Mouse (Mus musculus) CH12.LX (cell line): ENCODE data around the gene Churc1. TPM values are rescaled to one million over a fixed set of nuclear protein-coding genes. Genes with fewer than 3 reads are reported as not detected.

Experiments used
- DNase-seq: peaks from one replicate; pipeline ENCODE4 v3.0.0-alpha.2; 2013; ENCODE audit errors: extremely low read depth
- H3K27ac ChIP-seq: 2 replicates; pipeline ENCODE4 v1.5.1; 2012; ENCODE audit warnings: low read depth, mild to moderate bottlenecking, control low read depth, moderate library complexity; ENCODE audit not compliant: insufficient read depth
- H3K27me3 ChIP-seq: replicated peaks from 2 replicates; pipeline ENCODE3; 2012; ENCODE audit warnings: inconsistent platforms
- H3K36me3 ChIP-seq, 2 experiments: replicated peaks in 1 of 2; 2 replicates each; pipeline versions ENCODE3 to v1.6.1; 2012; ENCODE audit warnings: inconsistent platforms in 1 of 2, low read length in 1 of 2, mild to moderate bottlenecking in 1 of 2, mixed read lengths in 1 of 2, moderate library complexity in 1 of 2; ENCODE audit not compliant: control insufficient read depth in 1 of 2, insufficient read depth in 1 of 2
- H3K4me1 ChIP-seq, 2 experiments: 2 replicates each; pipeline ENCODE4 v1.6.1; 2012; ENCODE audit warnings: inconsistent platforms in 1 of 2, moderate library complexity in 1 of 2; ENCODE audit not compliant: insufficient read depth in 2 of 2, control insufficient read depth in 1 of 2
- H3K4me2 ChIP-seq: 2 replicates; pipeline ENCODE4 v1.6.1; 2012; ENCODE audit warnings: low read depth, mild to moderate bottlenecking, control low read depth; ENCODE audit not compliant: poor library complexity, insufficient read depth, severe bottlenecking
- H3K4me3 ChIP-seq, 3 experiments: fragments of 150-350 bp in 1 of 3; sonication (generic) in 1 of 3; replicated peaks in 1 of 3; 2 replicates each; pipeline versions ENCODE3 to v1.5.1; 2011 to 2012; ENCODE audit warnings: low read depth in 2 of 3, low read length in 2 of 3, mild to moderate bottlenecking in 2 of 3, moderate library complexity in 2 of 3, control low read depth in 1 of 3, improper control_type of control experiment in 1 of 3, inconsistent platforms in 1 of 3, mixed read lengths in 1 of 3; ENCODE audit not compliant: poor library complexity in 1 of 3
- H3K79me2 ChIP-seq: replicated peaks from 2 replicates; pipeline ENCODE4 v1.6.1; 2012; ENCODE audit warnings: mild to moderate bottlenecking, moderate library complexity; ENCODE audit not compliant: control insufficient read depth, poor library complexity, insufficient read depth, severe bottlenecking; ENCODE audit errors: extremely low read depth
- H3K9ac ChIP-seq: 2 replicates; pipeline ENCODE4 v1.6.1; 2012; ENCODE audit warnings: low read depth, mild to moderate bottlenecking, control low read depth, moderate library complexity; ENCODE audit not compliant: insufficient read depth
- H3K9me3 ChIP-seq: replicated peaks from 2 replicates; pipeline ENCODE3; 2012; ENCODE audit warnings: low read length, inconsistent platforms, mixed read lengths
- CHD2 ChIP-seq: IDR thresholded peaks from 2 replicates; pipeline ENCODE4 v1.6.1; 2011; ENCODE audit warnings: low read length, improper control_type of control experiment
- CTCF ChIP-seq, 2 experiments: IDR thresholded peaks in 1 of 2; conservative IDR thresholded peaks in 1 of 2; 2 replicates each; pipeline ENCODE4 v1.5.1; 2011 to 2012; ENCODE audit warnings: low read depth in 2 of 2, low read length in 2 of 2, improper control_type of control experiment in 1 of 2, inconsistent platforms in 1 of 2, mild to moderate bottlenecking in 1 of 2, moderate library complexity in 1 of 2
- ELF1 ChIP-seq: IDR thresholded peaks from 2 replicates; pipeline ENCODE4 v1.6.1; 2014; ENCODE audit warnings: low read depth, mild to moderate bottlenecking, inconsistent platforms, low read length, improper control_type of control experiment
- ETS1 ChIP-seq: conservative IDR thresholded peaks from 2 replicates; pipeline ENCODE4 v1.6.1; 2012; ENCODE audit warnings: low read depth, mild to moderate bottlenecking, inconsistent platforms, low read length, improper control_type of control experiment, moderate library complexity
- IRF4 ChIP-seq: IDR thresholded peaks from 2 replicates; pipeline ENCODE4 v1.6.1; 2014; ENCODE audit warnings: low read depth, mild to moderate bottlenecking, inconsistent platforms, low read length, improper control_type of control experiment
- JUN ChIP-seq: IDR thresholded peaks from 2 replicates; pipeline ENCODE4 v1.6.1; 2011; ENCODE audit warnings: low read depth, mild to moderate bottlenecking, low read length, improper control_type of control experiment, moderate library complexity; ENCODE audit not compliant: insufficient read depth
- JUND ChIP-seq: conservative IDR thresholded peaks from 2 replicates; pipeline ENCODE4 v1.6.1; 2011; ENCODE audit warnings: low read depth, low read length, improper control_type of control experiment
- KAT2A ChIP-seq: IDR thresholded peaks from 2 replicates; pipeline ENCODE4 v1.6.1; 2012; ENCODE audit warnings: low read length, improper control_type of control experiment, inconsistent platforms; ENCODE audit not compliant: insufficient replicate concordance
- MAFK ChIP-seq: IDR thresholded peaks from 2 replicates; pipeline ENCODE4 v1.6.1; 2011; ENCODE audit warnings: low read length, improper control_type of control experiment; ENCODE audit not compliant: insufficient replicate concordance
- MAX ChIP-seq: IDR thresholded peaks from 2 replicates; pipeline ENCODE4 v1.6.1; 2011; ENCODE audit warnings: low read length, improper control_type of control experiment
- MEF2A ChIP-seq: IDR thresholded peaks from 2 replicates; pipeline ENCODE4 v1.6.1; 2014; ENCODE audit warnings: low read depth, mild to moderate bottlenecking, inconsistent platforms, low read length, improper control_type of control experiment, borderline replicate concordance
- MYC ChIP-seq: IDR thresholded peaks from 2 replicates; pipeline ENCODE4 v1.6.1; 2011; ENCODE audit warnings: low read depth, mild to moderate bottlenecking, improper control_type of control experiment, low read length
- PAX5 ChIP-seq: IDR thresholded peaks from 2 replicates; pipeline ENCODE4 v1.6.1; 2012; ENCODE audit warnings: low read length, inconsistent platforms, mixed read lengths
- RAD21 ChIP-seq: IDR thresholded peaks from 2 replicates; pipeline ENCODE4 v1.6.1; 2011; ENCODE audit warnings: low read depth, mild to moderate bottlenecking, low read length, improper control_type of control experiment, moderate library complexity
- SIN3A ChIP-seq: IDR thresholded peaks from 2 replicates; pipeline ENCODE4 v1.6.1; 2012; ENCODE audit warnings: low read length, improper control_type of control experiment, inconsistent platforms
- SMC3 ChIP-seq: IDR thresholded peaks from 2 replicates; pipeline ENCODE4 v1.6.1; 2011; ENCODE audit warnings: low read depth, low read length, improper control_type of control experiment
- TCF12 ChIP-seq: IDR thresholded peaks from 2 replicates; pipeline ENCODE4 v1.6.1; 2014; ENCODE audit warnings: low read depth, mild to moderate bottlenecking, inconsistent platforms, low read length, improper control_type of control experiment
- USF1 ChIP-seq: IDR thresholded peaks from 2 replicates; pipeline ENCODE4 v1.6.1; 2014; ENCODE audit warnings: low read depth, mild to moderate bottlenecking, inconsistent platforms, low read length, improper control_type of control experiment
- ZKSCAN1 ChIP-seq: IDR thresholded peaks from 2 replicates; pipeline ENCODE4 v1.6.1; 2012; ENCODE audit warnings: low read depth, inconsistent platforms, low read length, improper control_type of control experiment, borderline replicate concordance
- ZMIZ1 ChIP-seq: IDR thresholded peaks from 2 replicates; pipeline ENCODE4 v1.6.1; 2012; ENCODE audit warnings: low read depth, mild to moderate bottlenecking, inconsistent platforms, low read length, improper control_type of control experiment
- ZNF384 ChIP-seq: IDR thresholded peaks from 2 replicates; pipeline ENCODE4 v1.6.1; 2012; ENCODE audit warnings: low read depth, low read length, improper control_type of control experiment, inconsistent platforms
- dilution Hi-C: fragments of 300-500 bp; cut with MboI; formaldehyde crosslinking; loops from 2 replicates; pipeline ENCODE4 v1.14.3; 2020; ENCODE audit warnings: low sequenced_read_pairs; ENCODE audit not compliant: extremely low pct_unique_long_range_greater_than_20kb, extremely low pct_ligation_motif_present
- in situ Hi-C: fragments of 300-500 bp; cut with MboI; formaldehyde crosslinking; loops from 3 replicates; pipeline ENCODE4 v1.14.3; 2019; ENCODE audit warnings: low sequenced_read_pairs, low pct_ligation_motif_present, low pct_unique_long_range_greater_than_20kb, mixed read lengths
- polyA plus RNA-seq: library from polyadenylated mRNA; unstranded; fragments of >175 nt; gene quantifications from 2 replicates; pipeline ENCODE4 v1.2.1, GENCODE M21; 2012; ENCODE audit warnings: low read depth; ENCODE audit not compliant: insufficient read length
- total RNA-seq, 2 experiments: library from RNA; depleted of rRNA; stranded (reverse); fragments of 300-350 nt in 1 of 2; fragments of >200 nt in 1 of 2; gene quantifications; 2 replicates each; pipeline ENCODE4 v1.2.3; 2012 to 2014

Churc1 gene
- total and polyA plus RNA-seq, 3 experiments: 48.9 to 160 (median 87.1) TPM

DNA sequence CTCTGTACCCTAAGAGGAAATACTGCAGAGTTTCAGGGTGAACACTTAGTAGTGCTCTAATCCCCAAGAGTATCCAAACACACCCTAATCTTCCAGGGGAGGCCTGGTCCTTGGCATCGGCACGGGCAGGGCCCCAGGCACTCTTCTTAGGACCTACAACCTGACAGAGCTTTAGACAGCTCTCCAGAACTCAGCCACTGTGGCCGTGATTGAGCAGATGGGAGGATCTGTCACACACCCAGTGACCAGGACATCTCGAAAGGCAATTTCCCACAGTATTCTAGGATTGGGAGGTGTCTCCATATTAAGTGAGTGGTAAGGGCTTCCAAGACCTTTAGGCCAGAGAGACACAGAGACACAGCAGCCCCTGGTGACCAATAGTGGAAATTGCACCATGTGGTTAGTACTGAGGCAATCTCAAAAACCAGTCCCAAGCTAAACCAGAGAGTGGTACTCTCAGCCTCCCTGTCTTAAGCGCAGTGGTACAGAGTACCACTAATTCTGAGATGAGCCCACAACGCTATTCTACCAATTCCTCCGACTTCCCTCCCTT lies 38.4 kb downstream of the Churc1 start:
- peaks cover 0 to 28% of the 10 kb centered on the region in 2 experiments; a peak in 2 of 4 replicates for H3K4me1 ChIP-seq
- H3K9me3 ChIP-seq: no peaks in the 10 kb centered on the region
- TF ChIP-seq CTCF (conservative IDR thresholded peaks at IDR 0.05 in 1 of 2, IDR thresholded peaks at IDR 0.05 in 1 of 2; ENCODE audit: low read depth in 2 of 2, low read length in 2 of 2): peak; percentile 82 to 84
- no peak for TF ChIP-seq ZMIZ1
- TF ChIP-seq SMC3: peak; percentile 71
- no peak for TF ChIP-seq ZNF384
- peak; percentile 80 for TF ChIP-seq RAD21
- TF ChIP-seq MEF2A: no peak
- no peak for TF ChIP-seq MAFK
- TF ChIP-seq JUND: no peak
- no peak for TF ChIP-seq IRF4
- TF ChIP-seq MYC: peak; percentile 73
- TF ChIP-seq MAX: peak; percentile 60; the same call in 1 of the 2 replicates
- no peak overlapping the region for H3K27ac ChIP-seq
- no peak overlapping the region for H3K4me3 ChIP-seq
- peaks cover 17% of the 10 kb centered on the region for H3K27me3 ChIP-seq
- H3K4me2 ChIP-seq: no peak overlapping the region
- in situ Hi-C loops (no loop called here), dilution Hi-C loops (no loop called here)
- H3K9ac ChIP-seq: no peak overlapping the region
- DNase-seq: peak; percentile 50
- no peaks in the 10 kb centered on the region for H3K79me2 ChIP-seq
- no peaks in the 10 kb centered on the region for H3K36me3 ChIP-seq

GRCm38 (mm10) chr12:76805056-76805811 lies 39.9 kb downstream of the Churc1 start:
- dilution Hi-C loops: no loop called here

More at GRCm38 (mm10) chr12:76805056-76805811, 39.9 kb downstream of the Churc1 start:
- no peaks in the 10 kb centered on the region for H3K9me3 ChIP-seq
- H3K27ac ChIP-seq: no peak overlapping the region
- H3K36me3 ChIP-seq: no peaks in the 10 kb centered on the region
- no peak overlapping the region for H3K4me2 ChIP-seq
- H3K4me3 ChIP-seq: no peak overlapping the region
- peaks cover 0 to 28% of the 10 kb centered on the region in 2 experiments; a peak in 2 of 4 replicates for H3K4me1 ChIP-seq
- in situ Hi-C loops: no loop called here
- peaks cover 7% of the 10 kb centered on the region for H3K27me3 ChIP-seq
- TF ChIP-seq CHD2: no peak
- no peak for TF ChIP-seq KAT2A
- TF ChIP-seq MAX: no peak
- TF ChIP-seq ETS1: no peak
- no peak for TF ChIP-seq TCF12
- no peak for TF ChIP-seq ZKSCAN1
- no peak for TF ChIP-seq ELF1
- no peak for TF ChIP-seq PAX5
- no peak for TF ChIP-seq JUN
- no peak for TF ChIP-seq USF1
- no peak for TF ChIP-seq SIN3A
- TF ChIP-seq MEF2A: no peak
- TF ChIP-seq, all 38 proteins: peak for 0
- Histone ChIP-seq H3K79me2 (no peaks in the 10 kb centered on the region), H3K9ac (no peak overlapping the region)
- no peak for DNase-seq
